Mouse (Mus musculus): ENCODE data around the gene Ang4.
"Not testable (repeated sequence)": the region's sequence is repeated elsewhere in the genome, so short reads cannot be mapped to it uniquely, and the experiment has no call there.

Gene Ang4

DNA sequence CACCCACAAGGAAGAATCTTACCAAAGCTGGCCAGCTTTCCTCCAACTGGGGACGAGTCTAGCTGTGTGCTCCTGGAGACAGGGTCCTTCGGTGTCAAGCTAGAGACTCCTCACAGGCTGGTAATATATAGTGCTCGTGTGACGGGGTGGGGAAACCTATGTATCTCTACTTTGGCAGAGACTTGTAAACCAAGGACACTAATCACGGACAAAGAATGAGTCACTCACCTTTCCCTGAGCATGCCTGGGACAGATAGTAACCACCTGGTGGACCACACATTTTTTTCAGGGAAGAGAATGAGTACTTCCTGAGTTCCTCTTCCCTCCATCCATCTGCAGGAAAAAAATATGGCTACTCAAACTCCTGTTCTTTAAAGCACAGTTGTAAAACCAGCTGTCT, at the start of gene Ang4:
Gene Ang4 (minus strand): TSS at position 101 of the 400 bp plus-strand sequence.
- no peak for DNase-seq (ENCODE audit: low read depth, low spot score)

DNA sequence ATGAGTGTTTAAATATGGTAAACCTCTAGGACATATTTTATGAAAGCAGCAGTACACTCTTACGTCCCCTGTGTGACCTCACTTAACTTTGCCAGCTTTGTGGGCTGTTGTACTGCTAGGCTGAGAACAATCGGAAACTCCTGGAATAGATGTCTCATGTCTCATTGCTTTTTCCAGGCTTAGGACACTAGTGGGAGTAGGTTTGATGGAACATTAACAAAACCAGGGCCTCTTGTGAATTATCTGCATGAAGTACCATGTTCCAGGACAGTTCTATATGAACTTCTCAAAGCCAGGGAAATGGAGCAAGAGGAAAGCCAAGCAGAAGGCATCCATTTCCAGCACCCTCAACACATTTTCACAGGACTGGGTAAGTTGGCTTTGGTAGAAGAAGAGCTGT, 26.4 kb upstream of the Ang4 start, which contains the start of gene AY358078:
Gene AY358078 (plus strand): TSS at position 301 of the 400 bp plus-strand sequence.
- no peak for DNase-seq (ENCODE audit: low read depth, low spot score)

DNA sequence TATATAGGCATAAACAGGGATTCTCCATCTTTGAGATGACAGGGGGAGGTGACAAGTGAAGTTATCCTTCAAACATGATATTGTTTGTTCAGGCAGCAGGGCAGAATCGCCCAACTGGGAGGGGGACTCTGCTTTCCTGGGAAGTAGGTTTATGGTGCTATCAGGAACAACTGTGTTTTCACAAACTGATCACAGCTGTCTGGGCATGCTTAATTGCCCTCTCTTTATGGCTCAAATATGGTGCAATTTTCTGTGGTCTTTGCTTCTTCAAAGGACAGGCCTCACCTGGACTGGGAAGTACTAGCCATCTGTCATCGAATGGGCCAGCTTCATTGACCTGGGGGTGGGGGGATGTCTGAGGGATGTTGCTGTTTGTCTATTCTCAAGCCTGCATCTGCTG, 20.7 kb upstream of the Ang4 start:
- no peak for DNase-seq (ENCODE audit: low read depth, low spot score)

DNA sequence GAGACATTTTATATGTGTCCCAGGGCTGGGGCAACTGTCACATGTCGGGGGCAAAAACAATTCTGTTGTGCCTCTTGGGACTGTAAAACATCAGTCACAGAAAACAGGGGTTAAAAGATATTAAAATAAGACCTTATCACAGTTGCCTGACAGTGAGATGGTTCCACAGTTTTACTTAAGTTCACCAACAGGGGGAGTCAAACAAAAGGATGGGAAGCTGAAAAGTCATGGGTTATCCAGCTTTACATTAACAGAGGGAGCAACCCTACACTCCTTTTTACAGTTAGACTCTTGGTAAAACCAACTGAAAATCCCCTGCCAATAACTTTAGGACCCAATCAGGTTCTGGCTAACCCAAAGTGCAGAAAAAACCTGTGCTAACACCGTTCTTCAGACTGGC, 15.8 kb upstream of the Ang4 start:
- no peak for DNase-seq (ENCODE audit: low read depth, low spot score)

DNA sequence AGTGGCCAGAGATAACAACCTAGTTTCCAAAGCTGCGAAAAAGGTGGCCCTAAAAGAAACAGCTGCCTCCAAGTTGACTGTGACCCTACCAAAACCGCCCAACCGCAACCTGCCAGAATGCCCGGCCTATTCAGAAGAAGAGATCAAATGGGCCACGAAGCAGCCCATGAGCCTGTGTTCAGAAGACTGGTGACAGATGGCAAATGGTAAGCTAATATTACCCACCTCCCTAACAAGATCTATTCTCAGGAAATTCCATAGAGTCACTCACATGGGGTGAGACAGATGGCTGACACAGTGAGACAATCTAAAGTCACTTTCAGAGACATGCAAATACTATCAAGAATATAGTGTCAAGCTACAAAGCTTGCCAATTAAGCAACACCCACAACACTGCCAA, 13.7 kb upstream of the Ang4 start:
- DNase-seq (ENCODE audit: low read depth, low spot score), result no peak

DNA sequence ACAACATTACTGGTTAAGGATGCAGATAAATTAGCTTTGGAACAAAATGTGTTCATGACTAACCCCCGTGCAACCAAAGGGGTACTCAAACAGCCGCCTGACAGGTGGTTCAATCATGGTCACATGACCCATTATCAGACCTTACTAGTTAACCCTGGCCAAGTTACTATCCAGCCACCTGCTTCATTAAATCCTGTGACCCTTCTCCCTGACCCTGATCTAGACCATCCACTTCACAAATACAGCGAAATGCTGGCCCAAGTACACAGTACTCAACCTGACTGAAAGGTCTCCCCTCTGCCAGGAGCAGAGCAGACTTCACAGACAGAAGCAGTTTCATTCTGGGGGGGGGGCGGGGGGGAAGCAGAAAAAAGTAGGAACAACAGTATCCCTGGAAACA, 12.9 kb upstream of the Ang4 start:
- no peak for DNase-seq (ENCODE audit: low read depth, low spot score)

DNA sequence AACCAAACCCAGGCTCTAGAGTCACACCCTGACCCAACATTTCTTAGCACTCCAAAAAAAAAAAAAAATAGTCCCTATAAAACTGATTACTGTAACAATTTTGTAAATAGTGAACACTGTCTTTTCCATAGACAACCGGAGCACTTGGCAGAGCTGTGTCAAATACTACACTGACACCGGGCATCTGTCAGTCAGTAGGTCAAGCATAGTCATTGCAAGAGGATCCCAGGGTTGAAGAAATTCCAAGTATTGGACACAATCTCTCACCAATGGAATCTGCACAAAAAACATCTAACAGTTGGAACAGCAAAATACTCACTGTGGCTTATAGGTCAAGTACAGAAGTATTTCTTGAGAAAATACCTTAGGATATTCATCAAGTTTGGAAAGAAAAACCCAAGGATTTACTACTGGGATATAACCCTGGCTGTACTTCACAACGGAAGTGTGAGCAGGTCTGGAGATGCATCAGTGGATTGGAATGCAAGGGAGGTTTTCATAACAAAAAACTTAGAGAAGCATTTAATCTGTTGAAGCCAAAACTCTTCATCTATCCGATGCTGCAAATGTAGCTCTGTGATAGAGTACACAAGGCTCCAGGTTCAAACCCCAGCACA, 5.6 kb upstream of the Ang4 start:
- no peak for DNase-seq (ENCODE audit: low read depth, low spot score)

DNA sequence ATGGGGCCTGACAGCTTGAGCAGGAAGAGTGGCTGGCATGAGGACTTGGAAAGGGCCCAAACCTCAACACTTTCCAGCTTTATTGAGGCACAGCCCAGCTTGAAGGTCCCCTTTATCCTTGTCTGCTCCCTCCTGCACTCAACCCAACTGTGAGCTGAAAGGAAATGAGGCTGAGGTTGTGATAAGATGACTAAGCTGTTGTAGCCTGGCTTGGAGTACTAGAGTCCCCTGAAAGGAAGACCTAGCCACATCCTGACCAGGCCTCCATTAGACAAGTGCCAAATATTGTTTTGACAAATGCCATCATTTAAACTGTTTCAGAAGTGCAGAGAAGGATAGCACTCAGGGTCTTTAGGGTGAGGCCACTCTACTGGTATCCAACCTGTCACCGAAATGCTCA, 4.4 kb upstream of the Ang4 start:
- no peak for DNase-seq (ENCODE audit: low read depth, low spot score)

DNA sequence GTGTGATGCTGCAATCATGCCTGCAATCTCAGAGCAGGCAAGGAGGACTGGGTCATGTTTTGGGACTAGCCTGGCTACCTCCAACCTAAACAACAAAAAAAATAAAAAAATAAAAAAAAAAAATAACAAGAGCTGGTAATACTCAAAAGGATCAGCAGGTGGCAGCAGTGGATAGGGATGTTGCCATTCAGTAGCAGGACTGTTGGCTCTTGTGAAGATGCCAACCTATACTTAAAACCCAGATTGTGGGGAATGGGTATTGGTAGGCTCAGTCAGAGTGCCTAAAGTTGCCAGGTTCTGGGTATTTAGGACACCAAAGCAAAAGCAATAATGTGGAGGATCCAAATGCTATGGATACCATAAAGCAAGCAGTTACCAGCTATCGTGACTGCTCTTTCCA, 2.0 kb downstream of the Ang4 start:
- DNase-seq (ENCODE audit: low read depth, low spot score), result not testable (repeated sequence)

DNA sequence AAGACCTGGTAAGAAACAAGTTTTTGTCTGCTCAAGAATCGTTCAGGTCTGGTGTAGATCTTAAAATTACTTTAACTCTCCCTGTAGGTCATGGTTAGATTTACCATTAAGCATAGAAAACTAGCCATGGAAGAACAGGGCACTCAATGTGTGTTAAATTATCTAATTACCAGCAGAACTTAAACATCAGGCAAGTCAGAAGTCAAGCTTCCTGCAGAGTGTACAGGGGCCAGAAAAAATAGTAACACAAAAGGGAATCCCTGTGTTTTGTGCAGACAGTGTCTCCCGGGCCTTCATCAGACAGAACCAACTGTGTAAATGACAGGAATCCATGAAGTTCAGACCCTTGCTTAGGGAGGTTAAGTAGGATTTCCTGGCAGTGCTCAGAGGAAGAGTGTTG, 17.4 kb downstream of the Ang4 start:
- no peak for DNase-seq (ENCODE audit: low read depth, low spot score)

DNA sequence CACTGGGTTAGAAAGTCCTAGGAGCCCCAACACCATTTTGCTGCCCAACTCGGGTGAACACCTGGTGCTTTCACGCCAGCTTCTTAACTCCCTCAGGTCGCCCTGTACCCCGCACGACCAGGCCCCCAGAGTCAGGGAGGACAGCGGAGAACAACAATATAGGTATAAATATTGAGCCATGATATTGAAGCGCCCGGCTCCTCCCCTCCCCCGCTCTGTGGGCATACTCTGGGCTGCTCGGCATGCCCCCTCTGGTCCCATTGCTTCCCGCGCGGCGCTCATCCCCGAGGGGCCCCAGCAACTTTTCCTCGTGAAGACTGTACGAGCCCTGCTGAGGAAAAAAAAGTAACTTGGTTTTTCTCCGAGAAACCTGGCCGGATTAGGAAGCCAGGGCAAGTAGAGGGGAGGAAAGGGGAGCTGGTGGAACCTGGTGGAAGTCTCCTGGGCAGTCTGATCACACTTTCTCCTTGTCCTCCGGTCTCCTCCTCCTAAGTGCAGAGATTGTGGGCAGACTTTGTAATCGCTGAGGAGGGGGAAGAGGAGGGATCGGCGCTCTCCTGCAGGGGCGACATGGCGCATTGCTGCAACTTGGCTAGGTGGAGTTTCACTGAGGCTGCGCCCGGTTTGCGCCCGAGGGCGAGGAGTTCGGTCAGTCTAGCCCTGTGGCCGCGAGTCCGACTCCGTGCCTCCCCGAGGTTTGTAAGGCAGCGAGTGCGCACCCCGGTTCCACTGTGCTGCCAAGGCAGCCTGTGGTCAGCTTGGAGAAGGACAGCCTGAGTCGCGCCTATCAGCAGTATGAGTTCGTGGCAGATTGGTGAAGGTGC, 32.8 kb downstream of the Ang4 start:
- DNase-seq (ENCODE audit: low read depth, low spot score), result no peak

DNA sequence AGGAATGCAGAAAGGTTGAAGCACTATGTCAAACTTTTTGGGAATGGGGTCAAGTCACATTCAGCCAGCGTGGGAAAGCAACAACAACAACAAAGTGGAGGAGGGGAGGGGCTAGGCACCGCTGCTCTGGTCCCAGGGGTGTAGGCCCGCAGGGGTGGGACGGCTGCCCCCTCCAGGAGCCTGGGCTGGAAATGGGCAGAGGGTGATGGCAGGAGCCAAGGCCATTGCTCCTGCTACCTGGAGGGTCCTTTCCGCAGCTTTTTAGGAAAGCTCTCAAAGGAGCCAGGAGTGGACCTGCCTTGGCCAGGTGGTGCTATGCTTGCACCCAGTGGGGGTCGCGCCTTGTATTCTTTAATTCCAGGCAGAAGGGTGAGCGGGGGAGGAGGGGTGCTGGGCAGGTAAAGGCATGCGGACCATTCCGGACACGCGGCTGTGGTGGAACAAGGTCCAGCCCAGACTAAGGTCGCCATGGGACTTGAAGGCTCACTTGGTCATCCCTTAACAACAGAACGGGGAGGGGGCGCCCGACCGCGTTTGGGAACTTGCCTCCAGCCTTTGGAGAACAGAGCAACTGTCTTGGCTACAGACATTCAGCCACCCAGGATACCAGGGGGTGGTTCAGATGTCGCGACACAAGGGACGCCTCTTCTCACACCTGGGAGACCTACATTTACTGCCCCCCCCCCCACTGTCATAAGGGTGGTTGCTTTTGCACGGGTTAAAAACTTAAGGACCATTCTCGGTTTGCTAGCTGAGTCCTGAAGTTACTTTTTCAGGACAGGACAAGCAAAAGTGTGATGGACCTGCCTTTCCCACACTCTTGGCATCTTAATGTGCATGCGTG, 34.0 kb downstream of the Ang4 start:
- DNase-seq (ENCODE audit: low read depth, low spot score), result no peak

DNA sequence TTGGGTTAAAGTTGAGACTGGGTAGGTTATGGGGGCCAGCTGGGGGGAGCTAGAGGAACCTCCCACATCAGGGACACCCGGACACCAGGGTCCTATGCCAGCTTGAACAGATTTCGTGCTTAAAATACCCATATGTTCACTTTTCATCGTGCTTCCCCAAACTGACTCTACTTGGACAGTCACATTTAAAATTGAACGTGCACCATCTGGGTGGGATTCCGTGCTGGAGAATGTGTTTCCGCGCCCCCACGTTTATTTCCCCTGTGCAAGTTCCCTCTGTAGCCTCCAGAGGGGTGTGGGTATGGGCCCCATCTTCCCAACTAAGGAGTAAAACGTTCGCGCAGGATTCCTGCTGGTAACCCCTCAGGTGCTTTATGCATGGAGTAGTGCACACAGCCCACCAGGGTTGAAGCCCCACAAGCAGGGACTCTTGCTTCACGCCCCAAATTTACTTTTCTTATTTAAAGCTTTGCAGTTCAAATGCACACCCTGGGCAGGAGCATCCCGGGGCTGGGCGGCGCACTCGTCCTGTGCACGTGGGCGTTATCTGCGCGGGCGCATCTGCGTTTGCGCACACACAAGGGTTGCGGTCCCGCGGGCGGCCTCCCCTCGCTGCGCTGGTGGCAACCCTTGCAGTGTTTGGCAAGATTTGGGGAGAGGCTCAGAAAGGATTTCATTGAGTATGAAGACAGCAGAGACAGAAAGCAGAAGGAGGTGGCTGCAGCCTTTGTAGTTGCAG, 34.8 kb downstream of the Ang4 start:
- DNase-seq (ENCODE audit: low read depth, low spot score), result no peak

DNA sequence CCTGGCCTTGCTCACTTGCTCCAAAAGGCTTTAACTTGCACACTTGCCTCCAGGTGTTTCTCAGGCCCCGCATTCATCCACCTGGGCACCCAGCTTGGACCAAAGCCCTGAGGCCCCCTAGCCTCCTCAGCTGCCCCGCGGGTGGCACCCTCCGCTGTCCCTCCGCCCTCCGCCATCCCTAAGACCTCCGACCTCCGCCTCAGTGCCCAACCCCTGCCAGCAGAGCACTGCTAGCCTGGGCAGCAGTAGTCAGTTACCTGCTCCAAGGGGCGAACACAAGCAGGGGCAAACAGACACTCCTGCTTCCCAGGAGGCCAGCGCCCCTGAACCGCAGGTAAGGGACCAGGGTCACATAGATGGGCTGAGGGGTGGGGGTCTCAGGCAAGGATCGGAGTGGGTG, 35.4 kb downstream of the Ang4 start:
- DNase-seq (ENCODE audit: low read depth, low spot score), result no peak

DNA sequence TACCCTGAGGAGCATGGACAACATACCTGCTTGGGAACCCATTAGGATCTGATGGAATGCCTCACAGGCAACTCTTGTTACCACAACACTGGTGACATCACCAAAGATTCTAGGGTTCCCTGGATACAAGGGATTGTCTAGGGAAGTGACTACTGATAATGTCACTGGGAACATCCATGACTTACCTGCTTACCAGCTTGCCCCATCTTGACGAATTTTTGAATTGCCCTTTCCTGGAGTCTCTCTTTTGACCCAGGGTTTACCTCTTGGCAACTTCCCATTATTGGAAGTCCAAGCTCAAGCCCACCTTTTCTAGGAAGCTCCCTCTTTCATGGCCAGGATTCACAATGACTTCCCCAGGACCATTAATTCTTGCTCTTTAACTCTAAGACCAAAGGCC, 56.3 kb downstream of the Ang4 start, which contains the start of gene Gm5800:
Gene Gm5800 (minus strand): TSS at position 101 of the 400 bp plus-strand sequence.
- DNase-seq (ENCODE audit: low read depth, low spot score), result no peak

Data from mesoderm, embryonic 11.5 days (tissue).